Mouse (Mus musculus): ENCODE data around the gene Ndnf. TPM values are rescaled to one million over a fixed set of nuclear protein-coding genes. Genes with fewer than 3 reads are reported as not detected.
A peak's percentile ranks its signal among the peaks of the same experiment; 100 is the strongest.

Ndnf gene
- 24.0 and 25.8 TPM in 2 replicates for polyA plus RNA-seq (2012; rRNA removed)

- peak in 1 of 2 experiments; percentile 18 for DNase-seq (ENCODE audit: extremely low spot score in 1 of 2, low spot score in 1 of 2)
Measured at GRCm38 (mm10) chr6:65671451-65671850, at the start of gene Ndnf. Gene Ndnf, plus strand, starts transcription at chr6:65671590.

DNA sequence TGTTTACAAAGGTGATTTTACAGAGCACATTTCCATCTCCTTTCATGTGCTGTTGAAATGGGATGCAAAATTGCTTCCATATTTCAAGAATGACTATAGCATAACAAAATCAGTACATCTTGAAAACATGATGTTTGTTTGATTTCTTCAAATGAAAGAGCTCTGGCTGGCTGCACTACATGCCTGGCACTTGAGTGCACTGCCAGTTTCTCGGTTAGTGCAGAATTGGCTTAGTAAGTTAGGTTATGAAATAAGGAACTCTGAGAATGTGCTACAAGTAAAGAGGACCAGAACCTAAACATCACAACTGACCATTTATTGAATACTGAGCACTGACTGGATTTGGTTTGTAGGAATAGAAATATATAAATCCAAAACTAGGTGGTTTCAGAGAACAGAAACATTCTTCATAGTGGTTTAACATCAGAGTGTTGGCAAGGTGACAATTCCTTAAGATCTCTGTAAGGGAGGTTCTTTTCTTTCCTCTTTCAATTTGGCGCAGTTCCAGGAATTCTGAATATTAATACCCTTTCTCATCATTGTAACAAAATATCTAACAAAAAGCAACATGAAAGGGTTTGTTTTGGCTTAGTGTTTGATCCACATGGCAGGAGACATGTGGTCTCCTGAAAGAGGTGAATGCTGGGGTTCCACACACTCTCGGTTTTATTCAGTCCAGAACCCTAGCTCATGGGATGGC, 48.2 kb upstream of the Ndnf start:
- no peak for DNase-seq (ENCODE audit: extremely low spot score in 1 of 2, low spot score in 1 of 2)

DNA sequence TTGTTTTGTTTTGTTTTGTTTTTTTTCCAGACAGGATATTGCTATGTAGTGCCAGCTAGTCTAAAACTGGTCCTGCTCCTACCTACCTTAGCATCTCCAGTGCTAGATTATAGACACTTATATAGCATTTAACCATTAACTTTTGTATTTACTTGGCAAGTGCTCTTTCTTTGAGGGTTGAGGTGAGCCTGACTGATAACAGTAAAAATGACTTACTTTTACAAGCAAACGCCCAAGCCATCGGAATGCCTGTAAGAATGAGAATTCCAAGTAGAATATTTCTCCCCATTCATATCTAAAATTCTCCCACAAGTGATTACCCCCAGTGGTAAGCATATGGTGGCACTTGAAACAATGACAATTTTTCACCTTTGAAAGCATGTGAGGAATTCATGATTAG, 40.8 kb upstream of the Ndnf start:
- no peak for DNase-seq (ENCODE audit: extremely low spot score in 1 of 2, low spot score in 1 of 2)

- no peak for DNase-seq (ENCODE audit: extremely low spot score in 1 of 2, low spot score in 1 of 2)
Measured at GRCm38 (mm10) chr6:65632184-65632583, 39.2 kb upstream of the Ndnf start.

DNA sequence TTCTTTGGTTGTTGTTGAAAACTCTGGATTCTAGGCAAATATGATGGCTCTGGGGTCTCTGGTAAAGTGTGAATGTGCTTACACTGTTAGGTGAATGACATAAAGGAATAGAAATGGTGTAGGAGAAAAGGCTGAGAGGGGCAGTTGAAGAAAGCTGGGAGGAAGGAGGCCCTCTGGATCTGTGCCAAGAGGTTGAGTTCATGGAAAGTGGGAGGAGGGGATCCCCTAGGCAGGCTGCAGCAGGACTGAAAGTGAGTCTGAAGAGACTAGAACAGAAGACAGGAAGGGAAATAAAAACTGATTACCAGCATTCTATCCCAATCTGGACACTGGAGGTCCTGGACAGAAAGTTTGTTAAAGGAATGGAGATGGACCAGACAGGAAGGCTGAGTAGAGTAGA, 29.0 kb upstream of the Ndnf start:
- no peak for DNase-seq (ENCODE audit: extremely low spot score in 1 of 2, low spot score in 1 of 2)

- peak in 1 of 2 experiments; percentile 10 for DNase-seq (ENCODE audit: extremely low spot score in 1 of 2, low spot score in 1 of 2)
Measured at GRCm38 (mm10) chr6:65644110-65644509, 27.3 kb upstream of the Ndnf start.

DNA sequence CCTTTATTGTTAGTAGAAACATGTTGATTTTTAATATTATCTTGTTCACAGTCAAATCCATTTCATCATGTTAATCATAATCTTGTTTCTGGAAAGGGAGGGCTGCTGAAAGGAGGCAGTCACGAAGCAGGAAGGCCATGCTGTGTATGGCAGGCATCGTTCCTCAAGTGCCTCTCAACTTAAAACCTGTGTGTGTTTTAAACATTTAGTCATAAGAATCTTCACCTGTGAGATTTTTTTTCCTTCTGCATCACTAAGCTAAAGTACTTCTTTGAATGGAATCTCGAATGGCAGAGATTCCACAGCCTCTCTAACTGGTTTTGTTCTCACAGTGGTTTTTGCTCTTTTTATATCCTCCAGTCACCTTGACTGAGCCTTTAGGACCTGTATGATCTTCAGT, 25.0 kb upstream of the Ndnf start:
- DNase-seq (ENCODE audit: extremely low spot score in 1 of 2, low spot score in 1 of 2) = no peak

GRCm38 (mm10) chr6:65647731-65648130, 23.7 kb upstream of the Ndnf start:
- no peak for DNase-seq (ENCODE audit: extremely low spot score in 1 of 2, low spot score in 1 of 2)

- DNase-seq (ENCODE audit: extremely low spot score in 1 of 2, low spot score in 1 of 2) = peak in 1 of 2 experiments; percentile 60
Measured at GRCm38 (mm10) chr6:65651376-65651775, 20.0 kb upstream of the Ndnf start.

GRCm38 (mm10) chr6:65661272-65661671, 10.1 kb upstream of the Ndnf start:
- DNase-seq (ENCODE audit: extremely low spot score in 1 of 2, low spot score in 1 of 2) = no peak

- no peak for DNase-seq (ENCODE audit: extremely low spot score in 1 of 2, low spot score in 1 of 2)
Measured at GRCm38 (mm10) chr6:65662050-65662449, 9.3 kb upstream of the Ndnf start.

DNA sequence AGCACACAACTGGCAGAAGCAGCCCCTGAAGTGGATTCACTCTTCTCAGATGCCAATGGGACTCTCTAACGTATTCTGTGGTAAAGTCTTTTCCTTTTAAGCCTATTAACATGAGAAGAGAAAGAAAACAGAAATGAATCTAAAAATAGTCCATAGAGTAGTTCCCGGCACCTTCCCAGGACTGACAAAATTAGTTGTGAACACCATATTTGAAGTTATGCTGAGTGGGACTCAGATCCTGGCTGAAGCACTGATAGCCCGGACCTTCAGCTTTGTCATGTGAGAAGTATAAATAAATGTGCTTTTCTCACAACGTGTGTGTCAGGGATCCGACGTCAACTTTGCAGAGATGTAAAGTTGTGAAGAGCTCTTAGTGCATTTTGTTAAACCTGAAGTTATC, 7.4 kb upstream of the Ndnf start:
- DNase-seq (ENCODE audit: extremely low spot score in 1 of 2, low spot score in 1 of 2) = no peak

- DNase-seq (ENCODE audit: extremely low spot score in 1 of 2, low spot score in 1 of 2) = no peak
Measured at GRCm38 (mm10) chr6:65666295-65666694, 5.1 kb upstream of the Ndnf start.

GRCm38 (mm10) chr6:65669971-65670370, 1.4 kb upstream of the Ndnf start:
- no peak for DNase-seq (ENCODE audit: extremely low spot score in 1 of 2, low spot score in 1 of 2)

DNA sequence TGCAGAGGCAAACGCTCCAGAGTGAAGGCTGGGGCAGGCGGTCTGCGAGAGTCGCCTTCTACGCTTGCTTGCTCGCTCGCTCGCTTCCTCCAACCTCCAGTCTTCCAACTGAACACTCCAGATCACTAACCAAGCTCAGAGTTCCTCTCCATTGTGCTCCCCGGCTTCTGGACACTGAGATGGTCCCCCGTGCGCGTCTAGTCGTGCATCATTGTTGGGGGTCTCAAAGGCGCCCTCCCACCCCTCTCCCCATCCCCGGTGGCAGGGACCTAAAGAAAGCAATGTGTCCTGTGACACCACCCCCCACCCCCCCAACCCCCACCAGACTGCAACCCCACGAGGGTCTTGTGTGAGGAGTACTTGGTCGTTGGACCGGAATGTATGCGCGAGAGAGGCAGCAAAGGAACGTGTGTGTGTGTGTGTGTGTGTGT, 394 bp upstream of the Ndnf start:
- DNase-seq (ENCODE audit: extremely low spot score in 1 of 2, low spot score in 1 of 2) = no peak

GRCm38 (mm10) chr6:65672131-65673031, 991 bp downstream of the Ndnf start:
- DNase-seq (ENCODE audit: extremely low spot score in 1 of 2, low spot score in 1 of 2) = no peak

GRCm38 (mm10) chr6:65693938-65694337, 22.5 kb downstream of the Ndnf start:
- no peak for DNase-seq (ENCODE audit: extremely low spot score in 1 of 2, low spot score in 1 of 2)

- DNase-seq (ENCODE audit: extremely low spot score in 1 of 2, low spot score in 1 of 2) = no peak
Measured at GRCm38 (mm10) chr6:65720676-65721075, 49.3 kb downstream of the Ndnf start.

- DNase-seq (ENCODE audit: extremely low spot score in 1 of 2, low spot score in 1 of 2) = no peak
Measured at GRCm38 (mm10) chr6:65725677-65726076, 54.3 kb downstream of the Ndnf start.

GRCm38 (mm10) chr6:65728261-65728660, 56.9 kb downstream of the Ndnf start:
- DNase-seq (ENCODE audit: extremely low spot score in 1 of 2, low spot score in 1 of 2) = no peak

DNA sequence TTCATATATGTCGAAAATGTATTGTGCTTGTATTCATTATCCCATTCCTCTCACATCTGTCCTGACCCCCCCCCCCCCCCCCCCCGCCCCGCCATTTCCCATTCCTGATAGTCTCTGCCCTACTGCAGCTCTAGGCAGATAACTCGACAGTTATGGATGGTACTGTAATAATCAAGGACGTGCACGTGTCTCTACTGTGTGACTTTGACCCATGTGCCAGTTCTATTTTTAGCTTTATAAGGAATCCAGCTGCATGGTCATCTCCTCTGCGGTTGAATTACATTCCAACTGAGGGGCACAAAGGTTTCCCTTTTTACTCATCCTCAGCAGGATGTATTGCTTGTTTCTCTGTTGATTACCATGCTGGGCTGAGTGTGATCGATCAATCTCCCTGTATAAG, 68.1 kb downstream of the Ndnf start:
- DNase-seq (ENCODE audit: extremely low spot score in 1 of 2, low spot score in 1 of 2) = no peak

All from frontal cortex, adult 2 months (tissue).